Comparison of ENCODE assay signal across 10 mouse cellular contexts in genomic region chr11:96997380-96997956, GRCm38 (mm10). TPM values are rescaled to one million over a fixed set of nuclear protein-coding genes. Genes with fewer than 3 reads are reported as not detected.
DNase-seq lines count a peak whose midpoint lies in the region; ATAC-seq and TF ChIP-seq lines count a peak whose summit lies in the region.
"Had no signal": no experiment of that assay in that cellular context is flagged by ENCODE, and none has a peak within 500 bp of the region (broad histone marks: within the 10 kb centered on the region; RNA-seq: fewer than 3 reads in every experiment).

No protein-coding gene starts in this region.

- H3K4me1 ChIP-seq in forebrain, embryonic 16.5 days (replicated peaks; ENCODE audit: control insufficient read depth, insufficient read depth, low read length), result peaks cover 13% of the 10 kb centered on the region
- H3K4me1 ChIP-seq in hindbrain, postnatal 0 days (ENCODE audit: insufficient read depth, low read length), result no peaks in the 10 kb centered on the region
- peaks cover 29% of the 10 kb centered on the region for H3K4me1 ChIP-seq in liver, embryonic 12.5 days

- H3K9me3 ChIP-seq in forebrain, embryonic 16.5 days (ENCODE audit: control insufficient read depth, low read length), result no peaks in the 10 kb centered on the region
- H3K9me3 ChIP-seq in hindbrain, postnatal 0 days (ENCODE audit: low read length), result no peaks in the 10 kb centered on the region
- no peaks in the 10 kb centered on the region for H3K9me3 ChIP-seq in liver, embryonic 12.5 days (replicated peaks)

- no peaks in the 10 kb centered on the region for H3K36me3 ChIP-seq in forebrain, embryonic 16.5 days (ENCODE audit: control insufficient read depth, insufficient read depth)
- no peaks in the 10 kb centered on the region for H3K36me3 ChIP-seq in hindbrain, postnatal 0 days (ENCODE audit: insufficient read depth, low read length)
- H3K36me3 ChIP-seq in liver, embryonic 12.5 days, result no peaks in the 10 kb centered on the region

- peak overlapping the region; percentile 25 for H3K4me3 ChIP-seq in forebrain, embryonic 16.5 days (replicated peaks; ENCODE audit: low read length)
- H3K4me3 ChIP-seq in hindbrain, postnatal 0 days (ENCODE audit: low read length), result peak overlapping the region; percentile 14
- H3K4me3 ChIP-seq in liver, embryonic 12.5 days, result peak overlapping the region; percentile 36

- WGBS in forebrain, embryonic 16.5 days, result 5% methylated on average over 30 of the region's 30 CpGs
- 4% methylated on average over 26 of the region's 30 CpGs for WGBS in hindbrain, postnatal 0 days
- 12% methylated on average over 30 of the region's 30 CpGs for WGBS in liver, embryonic 12.5 days (ENCODE audit: insufficient replicate concordance)

- no peak for TF ChIP-seq CTCF in hindbrain, postnatal 0 days (IDR thresholded peaks at IDR 0.05; ENCODE audit: low read depth)

- H3K27ac ChIP-seq in forebrain, embryonic 16.5 days (ENCODE audit: low read length), result no peak overlapping the region
- H3K27ac ChIP-seq in hindbrain, postnatal 0 days, result no peak overlapping the region
- H3K27ac ChIP-seq in liver, embryonic 12.5 days, result no peak overlapping the region

- intact Hi-C loops in heart, postnatal 25 days (cut with DNase I), result no loop called here

- no peaks in the 10 kb centered on the region for H3K27me3 ChIP-seq in forebrain, embryonic 16.5 days (replicated peaks; ENCODE audit: control insufficient read depth, insufficient read depth, low read length)
- no peaks in the 10 kb centered on the region for H3K27me3 ChIP-seq in hindbrain, postnatal 0 days (ENCODE audit: insufficient read depth, low read length)
- peaks cover 99% of the 10 kb centered on the region for H3K27me3 ChIP-seq in liver, embryonic 12.5 days (replicated peaks)

- ATAC-seq in forebrain, embryonic 16.5 days, result peak; percentile 59
- peak; percentile 40; the same call in 1 of the 2 replicates for ATAC-seq in hindbrain, postnatal 0 days
- no peak for ATAC-seq in liver, embryonic 12.5 days

- peak overlapping the region; percentile 55 for H3K4me2 ChIP-seq in forebrain, embryonic 16.5 days (ENCODE audit: low read length)
- peak overlapping the region; percentile 54 for H3K4me2 ChIP-seq in hindbrain, postnatal 0 days (ENCODE audit: low read depth, low read length)
- H3K4me2 ChIP-seq in liver, embryonic 12.5 days, result peak overlapping the region; percentile 55

- H3K9ac ChIP-seq in forebrain, embryonic 16.5 days (replicated peaks; ENCODE audit: low read depth, low read length), result peak overlapping the region; percentile 59
- peak overlapping the region; percentile 37 for H3K9ac ChIP-seq in hindbrain, postnatal 0 days (replicated peaks; ENCODE audit: low read length)
- peak overlapping the region; percentile 44; the same call in 1 of the 2 replicates for H3K9ac ChIP-seq in liver, embryonic 12.5 days

- DNase-seq in heart, adult 11 months, result peak; percentile 96
- no peak for DNase-seq in heart, postnatal 25 days (ENCODE audit: low spot score)
- DNase-seq in adrenal gland, postnatal 14 days, result peak; percentile 65
- DNase-seq in hindbrain, postnatal 0 days (ENCODE audit: low spot score), result no peak
- DNase-seq in right cerebral cortex, postnatal 14 days, result peak; percentile 37
- DNase-seq in frontal cortex, postnatal 14 days (ENCODE audit: low spot score in 2 of 2), result no peak

RNA-seq across cellular contexts. Expression of gene Sp2, which starts 14.7 kb away (rescaled TPM):
- total RNA-seq in heart, postnatal 25 days (2021), result 10 to 100 TPM in 1 of 2 experiments, 1 to 10 TPM in 1; 9.8 to 11.6 TPM
- 15.5 and 18.3 TPM in 2 replicates for total RNA-seq in adrenal gland, postnatal 14 days (2021)
- 16.2 and 16.3 TPM in 2 replicates for polyA plus RNA-seq in forebrain, embryonic 16.5 days (2015; fragmentation: Nextera tagmentation; extraction: Ambion mirVana)
- total RNA-seq in hindbrain, postnatal 0 days (2014; rRNA removed), result 7.3 and 8.8 TPM in 2 replicates
- polyA plus RNA-seq in hindbrain, postnatal 0 days (2015; fragmentation: Nextera tagmentation; extraction: Ambion mirVana), result 11.9 and 14.4 TPM in 2 replicates
- 15.5 and 18.5 TPM in 2 replicates for polyA plus RNA-seq in liver, embryonic 12.5 days (2016; fragmentation: Nextera tagmentation; extraction: Ambion mirVana)

RNA-seq across cellular contexts. Expression of gene Sp6, which starts 15.7 kb away (rescaled TPM):
- under 1 TPM; 0.11 to 0.29 TPM for total RNA-seq in heart, postnatal 25 days (2021)
- total RNA-seq in adrenal gland, postnatal 14 days (2021), result 0.22 and 0.30 TPM in 2 replicates
- polyA plus RNA-seq in forebrain, embryonic 16.5 days (2015; fragmentation: Nextera tagmentation; extraction: Ambion mirVana), result 0.29 and 0.68 TPM in 2 replicates
- total RNA-seq in hindbrain, postnatal 0 days (2014; rRNA removed), result 0.18 and 0.99 TPM in 2 replicates
- 0.38 and 0.54 TPM in 2 replicates for polyA plus RNA-seq in hindbrain, postnatal 0 days (2015; fragmentation: Nextera tagmentation; extraction: Ambion mirVana)
- 0.15 and 0.19 TPM in 2 replicates for polyA plus RNA-seq in liver, embryonic 12.5 days (2016; fragmentation: Nextera tagmentation; extraction: Ambion mirVana)
- total RNA-seq: MEL had no signal

RNA-seq across cellular contexts. Expression of gene Scrn2, which starts 32.3 kb away (rescaled TPM):
- total RNA-seq in heart, postnatal 25 days (2021), result 10 to 100 TPM; 11.9 to 13.2 TPM
- 15.9 and 18.3 TPM in 2 replicates for total RNA-seq in adrenal gland, postnatal 14 days (2021)
- polyA plus RNA-seq in forebrain, embryonic 16.5 days (2015; fragmentation: Nextera tagmentation; extraction: Ambion mirVana), result 14.4 and 16.2 TPM in 2 replicates
- 10.5 and 24.0 TPM in 2 replicates for total RNA-seq in hindbrain, postnatal 0 days (2014; rRNA removed)
- 12.4 and 13.8 TPM in 2 replicates for polyA plus RNA-seq in hindbrain, postnatal 0 days (2015; fragmentation: Nextera tagmentation; extraction: Ambion mirVana)
- 9.8 and 11.0 TPM in 2 replicates for polyA plus RNA-seq in liver, embryonic 12.5 days (2016; fragmentation: Nextera tagmentation; extraction: Ambion mirVana)

RNA-seq across cellular contexts. Expression of gene Lrrc46, which starts 43.7 kb away (rescaled TPM):
- total RNA-seq in heart, postnatal 25 days (2021), result under 1 TPM in 1 of 2 experiments, not detected in 1; 0.50 TPM
- total RNA-seq in adrenal gland, postnatal 14 days (2021), result 0.93 and 0.94 TPM in 2 replicates
- 3.0 and 3.1 TPM in 2 replicates for polyA plus RNA-seq in forebrain, embryonic 16.5 days (2015; fragmentation: Nextera tagmentation; extraction: Ambion mirVana)
- total RNA-seq in hindbrain, postnatal 0 days (2014; rRNA removed), result 0.36 and 3.5 TPM in 2 replicates
- 3.5 and 4.1 TPM in 2 replicates for polyA plus RNA-seq in hindbrain, postnatal 0 days (2015; fragmentation: Nextera tagmentation; extraction: Ambion mirVana)
- 0.35 and 0.48 TPM in 2 replicates for polyA plus RNA-seq in liver, embryonic 12.5 days (2016; fragmentation: Nextera tagmentation; extraction: Ambion mirVana)
- total RNA-seq: gastrocnemius, adult 8-10 months had no signal

RNA-seq across cellular contexts. Expression of gene Mrpl10, which starts 43.9 kb away (rescaled TPM):
- total RNA-seq in heart, postnatal 25 days (2021), result 10 to 100 TPM; 81.0 to 85.2 TPM
- 124 and 130 TPM in 2 replicates for total RNA-seq in adrenal gland, postnatal 14 days (2021)
- 54.3 and 56.2 TPM in 2 replicates for polyA plus RNA-seq in forebrain, embryonic 16.5 days (2015; fragmentation: Nextera tagmentation; extraction: Ambion mirVana)
- 64.6 and 69.3 TPM in 2 replicates for total RNA-seq in hindbrain, postnatal 0 days (2014; rRNA removed)
- 64.9 and 66.6 TPM in 2 replicates for polyA plus RNA-seq in hindbrain, postnatal 0 days (2015; fragmentation: Nextera tagmentation; extraction: Ambion mirVana)
- polyA plus RNA-seq in liver, embryonic 12.5 days (2016; fragmentation: Nextera tagmentation; extraction: Ambion mirVana), result 56.7 TPM in 2 replicates

Comparison
In these comparisons a context has a peak if more than half of its experiments do, and no peak if none do; other contexts are left out.
1. DNase-seq: peak in heart, adult 11 months (single experiment), adrenal gland, postnatal 14 days (single experiment) and right cerebral cortex, postnatal 14 days (single experiment); none in heart, postnatal 25 days (single experiment), hindbrain, postnatal 0 days (single experiment) and frontal cortex, postnatal 14 days (0 of 2).
2. Peak in every context shown above with its lines, with median percentiles within 50 percentile points of each other: H3K4me2 ChIP-seq, H3K4me3 ChIP-seq and H3K9ac ChIP-seq.